Mouse (Mus musculus) heart, postnatal 4 days (tissue): Measurements from ENCODE around the gene Olfr1423. TPM values are rescaled to one million over a fixed set of nuclear protein-coding genes. Genes with fewer than 3 reads are reported as not detected.
A peak's percentile ranks its signal among the peaks of the same experiment; 100 is the strongest.
"Not testable (repeated sequence)": the region's sequence is repeated elsewhere in the genome, so short reads cannot be mapped to it uniquely, and the experiment has no call there.

Experiments
- DNase-seq: peaks from one replicate; pipeline ENCODE4 v3.0.0; 2021
- total RNA-seq, 2 experiments: library from RNA; stranded (reverse); gene quantifications; 2 replicates each; pipeline ENCODE4 v1.2.3; 2021

The Olfr1423 gene
- total RNA-seq, 2 experiments from 2014 or later, result not detected

DNA sequence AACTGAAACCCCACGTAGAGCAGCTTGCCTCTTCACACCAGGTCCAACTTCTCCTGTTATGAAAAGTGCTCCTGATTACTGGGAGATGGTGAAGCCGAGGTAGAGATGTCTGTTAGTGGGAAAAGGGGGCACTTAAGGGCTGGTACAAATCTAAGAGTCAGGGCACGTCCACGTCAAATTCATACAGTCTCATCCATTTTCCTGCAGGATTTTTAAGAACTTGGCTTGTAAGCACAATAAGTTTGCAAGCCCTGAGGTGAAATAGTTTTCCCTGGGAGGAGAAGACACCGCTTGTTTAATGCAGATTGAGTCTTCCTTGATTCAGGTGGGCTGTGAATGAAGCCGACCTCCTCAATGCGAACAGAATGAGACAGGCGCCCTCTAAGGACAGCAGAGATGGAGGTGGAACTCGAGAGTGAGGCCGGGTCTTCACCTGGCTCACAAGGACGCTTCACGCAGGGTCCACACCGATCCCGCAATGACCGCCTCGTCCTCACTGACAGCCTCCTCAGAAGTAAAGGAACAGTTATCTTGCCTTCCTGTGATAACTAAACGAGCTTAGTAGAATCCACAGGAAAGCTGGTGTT is 34.7 kb downstream of the Olfr1423 start:
- no peak for DNase-seq

- peak; percentile 88 for DNase-seq
These were observed 35.4 kb downstream of the Olfr1423 start for GRCm38 (mm10) chr19:12005376-12006360.

- no peak for DNase-seq
These were observed 36.7 kb downstream of the Olfr1423 start for GRCm38 (mm10) chr19:12004216-12005008.

DNA sequence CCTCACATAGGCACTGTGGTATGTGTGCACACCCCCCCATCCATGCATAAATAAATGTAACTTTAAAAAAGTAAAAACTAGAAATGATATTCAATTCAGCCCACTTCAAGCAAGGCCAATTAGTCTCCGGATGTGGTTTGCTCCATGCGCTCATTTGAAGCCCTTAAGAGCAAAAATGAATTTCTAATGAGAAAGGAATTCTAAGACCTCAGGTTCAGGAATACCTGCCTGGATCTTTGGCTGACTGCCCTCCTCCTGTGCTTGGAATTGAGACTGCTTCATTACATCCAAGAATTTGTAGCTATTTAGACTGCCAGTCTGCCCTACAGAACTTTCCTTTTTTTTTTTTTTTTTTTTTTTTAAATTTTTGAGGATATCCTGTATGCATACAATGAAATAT is 37.5 kb downstream of the Olfr1423 start:
- no peak for DNase-seq

GRCm38 (mm10) chr19:12002791-12003190 is 38.3 kb downstream of the Olfr1423 start:
- DNase-seq, result no peak

DNA sequence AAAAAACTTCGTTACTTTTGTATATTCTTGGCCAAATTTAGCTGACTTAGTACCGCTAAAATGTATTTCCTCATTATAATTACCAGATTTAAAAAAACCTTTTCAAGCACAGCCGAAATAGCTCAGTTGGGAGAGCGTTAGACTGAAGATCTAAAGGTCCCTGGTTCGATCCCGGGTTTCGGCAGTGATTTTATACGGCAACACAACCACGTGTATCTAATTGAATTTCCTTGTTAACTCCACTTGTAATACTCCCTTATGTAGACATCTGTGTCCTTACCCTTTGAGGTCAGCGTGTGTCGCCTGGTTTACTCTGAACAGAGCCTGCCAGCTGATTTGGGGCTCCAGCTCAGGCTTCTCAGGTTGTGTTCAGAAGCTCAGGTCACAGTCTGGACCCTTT is 39.0 kb downstream of the Olfr1423 start:
- peak; percentile 67 for DNase-seq

GRCm38 (mm10) chr19:12001686-12002085 is 39.4 kb downstream of the Olfr1423 start:
- DNase-seq, result no peak

DNA sequence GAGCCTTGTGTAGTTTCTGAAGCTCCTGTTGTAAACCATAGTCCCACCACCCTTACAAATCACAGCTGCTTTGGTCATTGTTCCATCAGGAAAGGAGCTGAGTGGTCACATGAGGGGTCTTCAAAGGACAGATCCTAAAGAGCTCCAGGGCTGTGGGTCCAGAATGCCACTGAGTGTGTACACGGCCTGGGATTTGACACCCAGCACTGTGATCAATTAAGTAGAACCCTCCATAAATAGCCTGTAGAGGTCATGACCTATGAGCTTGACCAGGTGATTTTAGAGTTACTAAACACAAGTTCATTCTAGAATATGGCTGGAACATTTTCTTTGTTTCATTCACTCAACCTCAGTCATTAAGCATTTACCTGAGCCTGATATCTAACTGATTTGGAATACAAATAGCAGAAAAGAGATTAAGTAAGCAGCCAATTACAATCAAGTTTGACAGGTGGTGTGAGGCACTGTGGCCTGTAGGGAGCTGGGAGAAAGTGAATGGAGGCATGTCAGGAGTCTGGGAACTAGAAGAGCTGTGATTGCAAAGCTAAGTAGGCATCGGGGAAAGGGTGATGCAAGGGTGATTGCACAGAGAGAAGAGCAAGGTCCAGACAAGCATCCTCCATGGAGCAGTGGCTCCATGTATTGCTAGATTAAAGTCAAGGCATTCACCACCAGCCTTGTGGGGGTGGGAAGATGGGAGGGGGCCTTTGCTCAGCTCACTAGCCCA is 45.2 kb downstream of the Olfr1423 start:
- DNase-seq, result no peak

DNA sequence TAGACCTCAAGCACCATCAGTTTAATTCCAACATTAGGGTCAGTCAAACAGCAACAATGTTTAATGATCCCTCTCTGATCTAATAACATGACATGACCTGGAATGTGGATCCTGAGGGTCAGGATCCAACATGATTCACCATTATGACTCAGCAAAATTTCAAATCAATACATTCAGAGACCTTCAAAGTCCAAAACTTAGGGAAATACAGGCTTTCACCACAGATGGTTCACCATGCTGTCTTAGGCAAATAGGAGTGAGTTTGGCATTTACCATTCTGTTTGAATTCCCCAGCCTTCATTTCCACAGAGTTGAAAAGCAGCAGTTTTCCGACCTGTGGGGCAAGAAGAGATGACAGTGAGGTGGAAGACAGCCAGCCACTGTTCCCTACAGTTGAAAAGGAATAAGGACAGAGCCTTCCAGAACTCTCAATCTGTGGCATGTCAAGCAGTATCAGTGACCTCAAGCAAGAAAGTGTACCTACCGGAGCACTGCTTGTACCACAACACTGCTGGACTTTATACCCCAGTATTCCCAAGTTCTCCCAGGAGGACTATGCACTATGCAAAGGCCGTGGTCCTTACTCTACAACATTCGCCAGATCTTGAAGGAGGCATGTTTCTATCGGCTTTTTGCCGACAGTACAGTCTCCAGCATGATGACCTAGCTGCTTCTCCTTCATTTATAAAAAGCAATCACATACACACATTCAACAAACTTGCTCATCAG is 46.2 kb downstream of the Olfr1423 start:
- DNase-seq, result no peak

- no peak for DNase-seq
These were observed 48.6 kb downstream of the Olfr1423 start for GRCm38 (mm10) chr19:11992441-11993029.

- DNase-seq, result no peak
These were observed 49.1 kb downstream of the Olfr1423 start for GRCm38 (mm10) chr19:11992034-11992433.

DNA sequence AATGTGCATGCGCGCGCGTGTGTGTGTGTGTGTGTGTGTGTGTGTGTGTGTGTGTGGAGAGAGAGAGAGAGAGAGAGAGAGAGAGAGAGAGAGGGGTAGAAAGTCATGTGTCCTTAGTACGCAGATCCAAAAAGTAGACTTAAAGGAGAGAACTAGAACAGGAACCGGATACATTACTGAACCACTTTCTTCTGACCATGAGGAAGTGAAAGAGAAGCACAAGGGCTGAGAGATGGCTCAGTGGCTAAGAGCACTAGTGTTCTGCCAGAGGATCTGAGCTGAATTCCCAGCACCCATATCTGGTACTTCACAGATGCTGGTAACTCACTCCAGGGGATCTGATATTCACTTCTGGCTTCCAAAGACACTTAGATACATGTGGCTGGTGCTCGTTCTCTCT is 51.8 kb downstream of the Olfr1423 start:
- DNase-seq, result no peak

DNA sequence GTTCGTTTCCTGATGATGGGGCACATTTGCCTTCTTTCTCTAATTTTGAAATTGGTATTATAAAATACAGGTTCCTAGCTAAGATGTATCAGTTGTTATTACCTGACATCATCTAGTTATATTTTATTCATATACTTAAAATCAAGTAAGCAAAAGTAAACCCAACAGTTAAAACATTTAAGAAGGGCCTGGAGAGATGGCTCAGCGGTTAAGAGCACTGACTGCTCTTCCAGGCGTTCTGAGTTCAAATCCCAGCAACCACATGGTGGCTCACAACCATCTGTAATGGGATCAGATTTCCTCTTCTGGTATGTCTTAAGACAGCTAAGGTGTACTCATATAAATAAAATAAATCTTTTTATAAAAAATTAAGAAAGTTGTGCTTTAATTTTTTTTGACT is 53.3 kb downstream of the Olfr1423 start:
- no peak for DNase-seq

DNA sequence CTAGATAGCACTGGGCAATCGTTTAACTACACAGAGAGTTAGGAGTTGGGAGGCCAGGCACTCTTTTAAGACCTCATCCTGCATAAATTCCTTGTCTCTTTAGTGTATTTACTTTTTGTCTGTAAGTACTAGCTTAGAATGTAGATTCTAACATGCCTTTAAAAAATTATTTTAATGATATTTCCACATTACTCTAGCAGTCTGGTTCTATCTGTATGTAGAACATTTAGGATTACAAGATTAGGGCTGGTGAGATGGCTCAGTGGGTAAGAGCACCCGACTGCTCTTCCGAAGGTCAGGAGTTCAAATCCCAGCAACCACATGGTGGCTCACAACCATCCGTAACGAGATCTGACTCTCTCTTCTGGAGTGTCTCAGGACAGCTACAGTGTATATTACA is 56.5 kb downstream of the Olfr1423 start:
- DNase-seq, result not testable (repeated sequence)

Other genes with a start within 250 kb of the Olfr1423 start
- 1 to 10 TPM; 5.4 to 6.1 TPM for gene Stx3, start 221.9 kb downstream of the Olfr1423 start, total RNA-seq
- gene Olfr1417, start 202.1 kb downstream of the Olfr1423 start, total RNA-seq, result not detected
- gene Olfr1418, start 180.3 kb downstream of the Olfr1423 start, total RNA-seq, result not detected
- gene Olfr1419, start 166.2 kb downstream of the Olfr1423 start, total RNA-seq, result not detected
- not detected for gene Olfr1420, start 154.8 kb downstream of the Olfr1423 start, total RNA-seq
- gene Patl1, start 128.9 kb downstream of the Olfr1423 start, total RNA-seq, result 10 to 100 TPM; 37.0 to 41.5 TPM
- gene Osbp, start 75.4 kb downstream of the Olfr1423 start, total RNA-seq, result 10 to 100 TPM; 69.5 to 71.2 TPM
- not detected for gene Olfr1424, start 21.4 kb upstream of the Olfr1423 start, total RNA-seq
- not detected for gene Olfr1425, start 36.4 kb upstream of the Olfr1423 start, total RNA-seq
- not detected for gene Olfr1426, start 50.7 kb upstream of the Olfr1423 start, total RNA-seq
- gene Olfr1427, start 62.0 kb upstream of the Olfr1423 start, total RNA-seq, result not detected
- gene Olfr1428, start 74.6 kb upstream of the Olfr1423 start, total RNA-seq, result not detected
- gene Olfr76, start 81.9 kb upstream of the Olfr1423 start, total RNA-seq, result not detected
- gene Olfr1555-ps1, start 128.8 kb upstream of the Olfr1423 start, total RNA-seq, result not detected
- not detected for gene Olfr1431, start 159.3 kb upstream of the Olfr1423 start, total RNA-seq
- gene Olfr1432, start 191.3 kb upstream of the Olfr1423 start, total RNA-seq, result not detected
- not detected for gene Olfr262, start 200.3 kb upstream of the Olfr1423 start, total RNA-seq
- not detected for gene Olfr235, start 219.7 kb upstream of the Olfr1423 start, total RNA-seq
- not detected for gene Olfr1434, start 238.5 kb upstream of the Olfr1423 start, total RNA-seq